Mouse (Mus musculus) cerebellum, adult 2 months (tissue): ENCODE data around the gene Thsd4. TPM values are rescaled to one million over a fixed set of nuclear protein-coding genes. Genes with fewer than 3 reads are reported as not detected.

Experiments
- DNase-seq, 2 experiments: peaks; one replicate each; pipeline ENCODE4 v3.0.0; 2021
- H3K27ac ChIP-seq: fragments of 200-500 bp; 2 replicates; pipeline ENCODE4 v1.5.1; 2012; ENCODE audit warnings: low read length, control low read depth, inconsistent platforms; ENCODE audit not compliant: insufficient read depth
- H3K27me3 ChIP-seq: fragments of 200-500 bp; 2 replicates; pipeline ENCODE4 v1.6.1; 2012; ENCODE audit warnings: inconsistent platforms, mild to moderate bottlenecking, low read length, moderate library complexity; ENCODE audit not compliant: control insufficient read depth, insufficient read depth
- H3K4me1 ChIP-seq: fragments of 200-500 bp; 2 replicates; pipeline ENCODE4 v1.6.1; 2011; ENCODE audit warnings: low read length; ENCODE audit not compliant: control insufficient read depth, insufficient read depth
- H3K4me3 ChIP-seq: fragments of 200-500 bp; replicated peaks from 2 replicates; pipeline ENCODE3; 2011; ENCODE audit warnings: mild to moderate bottlenecking, low read depth, low read length, control low read depth; ENCODE audit not compliant: insufficient read depth
- CTCF ChIP-seq: fragments of 200-500 bp; IDR thresholded peaks from 2 replicates; pipeline ENCODE4 v1.5.1; 2011; ENCODE audit warnings: low read depth, mild to moderate bottlenecking, control low read depth, low read length, moderate library complexity, borderline replicate concordance; ENCODE audit not compliant: insufficient read depth
- POLR2A ChIP-seq: fragments of 200-500 bp; IDR thresholded peaks from 2 replicates; pipeline ENCODE4 v1.6.1; 2011; ENCODE audit warnings: low read length, control low read depth, borderline replicate concordance; ENCODE audit not compliant: insufficient read depth
- WGBS: fragments of 180-500 bp; shearing (Covaris S2); methylation state at CpG from one replicate; pipeline ENCODE4 v1.1.7; 2018; 5-methylcytosine and 5-hydroxymethylcytosine counted together
- polyA plus RNA-seq: library from polyadenylated mRNA; depleted of rRNA; stranded (reverse); fragments of >200 nt; gene quantifications from 2 replicates; pipeline ENCODE4 v1.2.3, GENCODE M21; 2012

Thsd4 gene
- polyA plus RNA-seq, 1 experiment = 2.7 TPM

GRCm38 (mm10) chr9:60076396-60076795 lies 445.4 kb downstream of the Thsd4 start:
- DNase-seq = no peak

GRCm38 (mm10) chr9:60071620-60072263 lies 450.1 kb downstream of the Thsd4 start:
- TF ChIP-seq CTCF = no peak
- TF ChIP-seq POLR2A = no peak
- H3K4me1 ChIP-seq = no peaks in the 10 kb centered on the region
- H3K27me3 ChIP-seq = no peaks in the 10 kb centered on the region
- H3K4me3 ChIP-seq = no peak overlapping the region
- no peak overlapping the region for H3K27ac ChIP-seq
- no peak for DNase-seq
- WGBS = 47% methylated on average over 5 of the region's 5 CpGs

More at GRCm38 (mm10) chr9:60076396-60076795, 445.4 kb downstream of the Thsd4 start:
- Histone ChIP-seq H3K4me1 (no peaks in the 10 kb centered on the region), H3K27ac (no peak overlapping the region), H3K4me3 (no peak overlapping the region), H3K27me3 (no peaks in the 10 kb centered on the region)
- WGBS = 67% methylated on average over 4 of the region's 4 CpGs
- TF ChIP-seq POLR2A (no peak), CTCF (no peak)

- Histone ChIP-seq H3K27ac (no peak overlapping the region), H3K4me3 (no peak overlapping the region), H3K27me3 (no peaks in the 10 kb centered on the region), H3K4me1 (no peaks in the 10 kb centered on the region)
- TF ChIP-seq POLR2A = no peak
- TF ChIP-seq CTCF = no peak
- whole genome bisulfite sequencing = 33% methylated on average over 8 of the region's 8 CpGs
- no peak for DNase-seq
Measured at GRCm38 (mm10) chr9:60067241-60067640, 454.6 kb downstream of the Thsd4 start.

GRCm38 (mm10) chr9:60065184-60065583 lies 456.7 kb downstream of the Thsd4 start:
- TF ChIP-seq CTCF (no peak), POLR2A (no peak)
- 71% methylated on average over 4 of the region's 4 CpGs for WGBS
- H3K27me3 ChIP-seq = no peaks in the 10 kb centered on the region

GRCm38 (mm10) chr9:60063191-60063720 lies 458.6 kb downstream of the Thsd4 start:
- Histone ChIP-seq H3K27me3 (no peaks in the 10 kb centered on the region), H3K4me1 (no peaks in the 10 kb centered on the region), H3K4me3 (no peak overlapping the region), H3K27ac (no peak overlapping the region)
- no peak for DNase-seq
- TF ChIP-seq POLR2A = no peak
- WGBS = 86% methylated on average over 4 of the region's 4 CpGs

More at GRCm38 (mm10) chr9:60065184-60065583, 456.7 kb downstream of the Thsd4 start:
- H3K4me3 ChIP-seq = no peak overlapping the region
- DNase-seq = no peak
- H3K27ac ChIP-seq = no peak overlapping the region
- no peaks in the 10 kb centered on the region for H3K4me1 ChIP-seq

- H3K27ac ChIP-seq = no peak overlapping the region
- DNase-seq = no peak
- 49% methylated on average over 5 of the region's 5 CpGs for WGBS
- H3K27me3 ChIP-seq = no peaks in the 10 kb centered on the region
- no peak overlapping the region for H3K4me3 ChIP-seq
- no peak for TF ChIP-seq CTCF
- TF ChIP-seq POLR2A = no peak
- no peaks in the 10 kb centered on the region for H3K4me1 ChIP-seq
Measured at GRCm38 (mm10) chr9:60056131-60056530, 465.7 kb downstream of the Thsd4 start.

- Histone ChIP-seq H3K27me3 (no peaks in the 10 kb centered on the region), H3K4me1 (no peaks in the 10 kb centered on the region), H3K4me3 (no peak overlapping the region), H3K27ac (no peak overlapping the region)
- 52% methylated on average over 5 of the region's 5 CpGs for WGBS
- no peak for TF ChIP-seq POLR2A
- no peak for TF ChIP-seq CTCF
- DNase-seq = no peak
Measured at GRCm38 (mm10) chr9:60054951-60055350, 466.9 kb downstream of the Thsd4 start.

GRCm38 (mm10) chr9:60053117-60053516 lies 468.7 kb downstream of the Thsd4 start:
- DNase-seq = no peak
- Histone ChIP-seq H3K27me3 (no peaks in the 10 kb centered on the region), H3K27ac (no peak overlapping the region), H3K4me1 (no peaks in the 10 kb centered on the region), H3K4me3 (no peak overlapping the region)
- TF ChIP-seq CTCF (no peak), POLR2A (no peak)
- 92% methylated on average over 5 of the region's 5 CpGs for WGBS
